Mouse (Mus musculus): Measurements from ENCODE around the gene Spats2l.

DNA sequence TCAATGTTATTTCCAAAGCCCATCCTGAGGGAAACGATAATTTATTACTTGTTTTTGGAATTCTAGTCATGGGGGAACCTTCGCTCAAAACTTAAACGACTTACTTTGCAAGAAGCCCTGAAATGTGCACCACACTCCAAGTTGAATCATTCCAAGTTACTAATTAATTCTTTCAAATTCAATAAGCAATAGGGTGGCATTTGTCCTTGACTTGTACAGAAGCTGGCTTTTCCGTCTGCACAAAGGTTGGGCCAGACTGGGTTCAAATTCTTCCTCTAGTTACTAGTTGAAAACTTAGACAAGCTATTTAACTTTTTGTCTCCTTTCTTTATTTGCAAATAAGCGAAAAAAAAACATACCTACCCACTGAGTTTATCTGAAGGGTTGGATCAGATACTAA, 636 bp upstream of the Spats2l start:
- TF ChIP-seq CTCF (IDR thresholded peaks at IDR 0.05; ENCODE audit: insufficient read depth, low read length) (no peak), POLR2A (IDR thresholded peaks at IDR 0.05; ENCODE audit: borderline replicate concordance, extremely low read depth, low read depth, low read length) (no peak)

All from lung, adult 2 months (tissue).